Mouse (Mus musculus) monocyte, adult 5-6 weeks (primary cell): ENCODE data around the gene Fam49a. TPM values are rescaled to one million over a fixed set of nuclear protein-coding genes. Genes with fewer than 3 reads are reported as not detected.

ENCODE experiments used
- ATAC-seq: fragments of 153-309, 156-312 bp; replicated peaks from 2 replicates; pipeline ENCODE4 v1.8.0; 2017; ENCODE audit warnings: mild to moderate bottlenecking; ENCODE audit not compliant: low TSS enrichment, insufficient number of reproducible peaks, severe bottlenecking, poor library complexity, low FRiP score
- total RNA-seq: library from RNA; stranded (forward); fragments of 200-1000, 200-491, 200-594 nt; gene quantifications from 3 replicates; pipeline ENCODE4 v1.2.3, GENCODE M21; 2017

The Fam49a gene
- total RNA-seq, 1 experiment from 2014 or later, result 246 TPM

DNA sequence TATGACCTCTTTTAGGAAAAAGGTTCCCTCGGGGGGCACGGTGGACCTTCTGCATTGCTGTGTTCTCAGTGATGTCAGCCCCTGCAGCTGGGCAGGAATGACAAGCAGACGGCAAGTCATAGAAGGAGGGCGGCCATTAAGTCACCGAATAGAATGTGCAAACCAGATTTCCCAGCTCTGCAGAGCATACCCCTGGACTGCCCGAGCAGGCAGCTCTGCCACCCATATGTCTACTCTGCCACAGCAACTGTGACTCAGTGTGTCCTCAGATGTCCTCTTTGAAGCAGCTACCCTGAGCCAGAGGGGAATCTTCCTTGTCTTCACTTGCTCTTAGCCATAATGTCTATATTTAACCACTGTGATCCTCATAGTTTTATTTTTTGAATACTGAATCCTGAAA lies 75.4 kb downstream of the Fam49a start:
- ATAC-seq, result no peak

DNA sequence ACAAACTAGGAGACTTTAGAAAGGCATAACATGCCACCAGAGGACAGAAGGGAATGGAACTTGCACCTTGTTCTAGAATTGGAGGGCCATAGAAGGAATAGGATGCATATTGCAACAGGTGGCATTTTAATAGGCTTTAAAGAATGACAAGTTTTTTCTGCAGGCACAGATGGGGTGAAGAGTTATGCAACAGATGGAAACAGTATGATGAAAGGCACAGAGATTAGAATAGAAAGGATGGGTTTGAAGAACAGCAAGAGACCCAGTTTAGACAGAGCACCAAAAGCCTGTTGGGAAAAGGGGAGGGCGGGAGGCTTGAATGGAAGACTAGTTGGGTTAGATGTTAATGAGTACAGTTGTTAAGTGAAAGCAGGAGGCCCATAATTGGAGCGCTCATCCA lies 81.4 kb downstream of the Fam49a start:
- ATAC-seq, result no peak

DNA sequence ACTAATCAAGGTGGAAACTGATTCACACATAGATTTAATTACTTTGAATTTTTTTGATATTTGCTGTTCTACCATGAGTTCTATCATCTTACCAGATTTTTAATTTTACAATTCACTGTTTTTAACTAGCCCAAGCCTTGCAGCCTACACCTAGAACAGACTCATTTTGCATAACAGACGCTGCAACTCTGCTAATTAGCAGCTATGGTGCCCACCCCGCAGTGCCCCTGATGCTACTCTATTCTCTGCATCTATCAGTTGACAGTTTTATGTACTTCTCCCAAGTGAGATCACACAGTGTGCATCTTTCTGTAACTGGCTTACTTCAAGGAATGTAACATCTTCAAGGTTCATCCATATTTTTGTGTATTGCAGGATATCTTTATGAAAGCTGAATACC lies 86.7 kb downstream of the Fam49a start:
- ATAC-seq, result no peak

DNA sequence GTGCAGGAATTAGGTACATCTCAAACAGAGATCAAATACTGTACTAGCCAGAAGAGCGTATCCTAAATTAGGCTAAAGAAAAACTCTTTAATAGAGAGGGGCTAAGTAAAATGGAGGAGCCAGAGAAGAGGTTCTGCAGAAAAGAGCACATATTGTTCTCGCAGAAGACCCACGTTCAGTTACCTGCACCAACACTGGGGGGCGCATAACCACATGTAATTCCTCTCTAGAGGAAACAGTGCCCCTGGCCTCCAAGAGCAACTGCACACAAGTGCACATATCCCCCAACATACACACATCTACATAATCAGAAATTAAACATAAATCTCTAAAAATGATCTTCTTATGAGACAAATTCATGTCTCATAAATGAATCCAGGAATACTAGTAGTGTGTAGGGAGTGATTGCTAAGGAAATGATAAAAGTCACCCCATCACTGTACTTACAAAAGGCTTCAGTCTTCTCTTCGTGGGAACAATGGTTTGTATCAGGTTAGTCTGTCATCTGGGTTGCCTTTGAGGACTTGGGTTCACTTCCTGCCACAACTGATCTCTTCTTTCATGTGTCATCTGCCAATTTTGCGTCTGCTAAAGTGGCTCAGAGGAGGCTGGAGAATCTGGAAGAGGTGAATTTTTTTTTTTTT lies 87.8 kb downstream of the Fam49a start:
- ATAC-seq, result no peak

DNA sequence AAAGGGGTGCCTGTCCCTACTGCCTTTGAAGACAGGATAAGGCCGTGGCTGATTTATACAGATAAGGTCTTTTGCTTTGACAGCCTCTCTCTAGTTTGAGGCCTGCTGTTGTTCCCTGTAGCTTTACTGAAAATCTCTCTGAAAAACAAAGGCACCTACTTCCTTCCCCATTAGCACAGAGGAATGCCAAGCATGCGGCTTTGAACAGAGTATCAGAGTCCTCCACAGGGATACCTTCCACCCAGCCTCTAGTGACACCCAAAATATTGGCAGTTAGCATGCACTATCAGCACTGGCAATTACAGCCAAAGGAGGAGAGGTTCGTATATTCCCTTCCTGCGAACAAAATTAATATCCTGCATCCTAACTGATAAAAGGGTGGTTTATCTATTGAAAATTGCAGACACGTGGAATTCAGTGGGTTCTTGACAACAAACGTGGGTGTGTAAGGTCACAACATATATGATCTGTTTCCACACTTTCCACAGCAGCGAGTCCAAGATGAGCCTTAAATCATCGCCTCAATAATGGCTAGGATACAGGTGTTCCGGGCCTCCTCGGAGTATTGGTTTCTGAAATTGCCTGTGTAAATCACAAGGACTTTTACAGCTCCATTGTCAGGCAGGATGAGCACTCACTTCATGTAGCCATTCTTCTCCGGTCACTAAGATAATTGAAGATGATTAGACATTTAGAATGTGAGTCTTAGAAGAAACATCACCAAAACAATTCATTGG lies 90.0 kb downstream of the Fam49a start:
- ATAC-seq, result no peak

DNA sequence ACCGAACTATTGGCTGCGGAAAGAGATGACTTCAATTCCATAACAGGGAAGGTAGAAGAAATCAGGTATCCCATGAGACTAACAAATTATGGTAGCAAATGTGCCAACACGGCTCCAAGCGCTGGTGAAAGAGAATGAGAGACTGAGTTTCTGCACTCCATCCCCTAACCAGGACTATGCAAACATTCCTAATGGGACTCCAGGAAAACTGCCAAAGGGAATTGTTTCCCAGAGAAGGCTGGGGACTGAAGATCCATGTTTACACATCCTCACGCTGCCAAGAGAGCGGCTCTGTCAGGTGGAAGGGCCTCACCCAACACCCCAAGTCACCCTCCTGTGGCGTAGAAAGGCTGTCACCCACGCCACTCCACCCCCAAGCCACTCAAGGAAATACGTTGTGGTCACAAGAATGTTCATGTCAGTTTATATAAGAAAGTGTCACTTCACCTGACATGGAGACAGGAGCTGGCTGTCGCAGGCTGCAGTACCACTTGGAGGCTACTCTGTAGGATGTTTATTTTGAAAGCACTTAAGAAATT lies 92.2 kb downstream of the Fam49a start:
- ATAC-seq, result no peak

DNA sequence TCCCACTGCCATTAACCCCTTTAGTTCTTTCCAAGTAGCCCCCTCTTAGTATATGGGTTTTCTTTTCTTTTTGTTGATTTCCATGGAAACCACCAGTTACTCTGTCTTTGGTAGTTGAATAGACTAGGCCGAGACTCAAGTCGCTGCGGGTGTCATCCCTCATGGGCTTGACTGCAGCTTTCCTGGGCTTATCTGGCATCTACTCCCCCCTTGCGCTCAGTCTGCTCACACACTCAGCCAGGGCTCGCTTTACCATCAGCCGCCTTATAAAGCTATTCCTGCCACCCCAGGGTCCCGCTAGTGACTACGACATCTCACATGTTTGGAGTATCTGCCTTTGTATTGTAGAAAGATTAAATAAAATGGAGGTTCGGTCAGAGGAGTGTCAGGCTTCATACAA lies 94.1 kb downstream of the Fam49a start:
- ATAC-seq, result no peak

DNA sequence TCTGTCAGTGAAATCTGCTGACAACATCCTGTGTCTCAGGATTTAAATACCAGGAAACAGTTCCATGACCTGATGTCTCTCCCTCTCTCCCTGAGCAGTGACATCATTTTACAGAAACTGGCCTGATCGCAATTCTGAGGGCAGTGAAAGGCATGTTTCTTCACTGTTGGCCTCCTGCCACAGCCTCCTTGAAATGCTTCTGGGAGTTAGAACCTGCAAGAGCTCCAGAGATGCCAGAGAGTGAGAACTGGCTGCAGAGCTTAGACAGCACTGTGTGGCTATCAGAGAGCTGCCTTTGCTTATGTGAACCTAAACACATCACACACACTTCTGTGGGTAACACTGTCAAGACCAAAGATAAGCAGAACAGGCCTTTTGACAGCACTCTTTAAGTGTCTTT lies 94.5 kb downstream of the Fam49a start:
- ATAC-seq, result no peak

DNA sequence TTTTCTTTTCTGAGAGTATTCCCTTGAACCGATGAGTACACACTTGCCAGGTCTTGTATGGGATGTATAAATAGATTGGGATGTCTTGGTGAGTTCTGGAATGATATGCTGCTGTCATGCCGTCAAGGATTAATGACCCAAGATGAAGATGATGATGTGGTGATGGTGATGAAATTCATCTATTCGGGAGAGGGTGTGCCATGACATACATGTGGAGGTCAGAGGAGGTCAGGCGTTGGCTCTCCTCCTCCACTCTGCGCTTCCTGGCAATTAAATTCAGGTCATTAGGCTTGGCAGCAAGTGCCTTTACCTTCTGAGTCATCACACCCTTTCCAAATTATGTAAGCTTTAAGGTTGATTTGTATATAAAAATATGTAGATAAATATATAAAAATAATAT lies 95.0 kb downstream of the Fam49a start:
- no peak for ATAC-seq

DNA sequence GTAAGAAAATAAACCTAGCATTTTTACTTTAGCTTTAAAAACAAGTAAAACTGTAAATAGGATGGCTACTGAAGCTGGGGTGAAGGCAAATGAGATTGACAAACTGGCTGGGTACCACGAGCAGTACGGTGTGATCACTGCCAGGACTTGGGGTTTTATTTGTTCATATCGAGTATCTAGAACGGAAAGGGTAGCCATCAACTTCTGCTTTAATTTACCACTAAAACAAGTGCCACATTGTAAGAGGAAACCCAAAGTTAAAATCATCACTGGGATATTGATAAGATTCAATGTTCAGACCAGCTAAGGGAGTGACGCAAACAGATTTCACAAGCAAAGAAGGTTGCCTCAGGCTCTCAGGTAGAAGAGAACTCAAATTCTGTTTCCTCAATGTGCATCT lies 98.0 kb downstream of the Fam49a start:
- ATAC-seq, result no peak

DNA sequence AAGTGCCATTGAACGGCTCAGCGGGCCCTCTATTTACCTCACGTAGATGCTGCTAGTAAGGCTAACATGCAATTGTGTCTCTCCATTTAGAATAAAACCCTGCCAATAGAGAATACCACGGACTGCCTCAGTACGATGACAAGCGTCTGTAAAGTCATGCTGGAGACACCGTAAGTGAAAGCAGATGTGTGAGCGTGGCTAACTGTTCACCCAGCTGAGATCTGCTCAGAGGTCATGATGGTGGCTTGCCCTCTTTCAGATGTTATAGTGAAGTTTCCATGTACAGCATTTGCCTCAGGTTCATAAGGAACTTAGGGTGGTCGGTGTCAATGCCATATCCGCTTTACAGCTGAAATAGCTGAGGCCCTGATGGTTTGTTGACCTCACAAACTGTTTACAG lies 100.4 kb downstream of the Fam49a start:
- ATAC-seq, result no peak

DNA sequence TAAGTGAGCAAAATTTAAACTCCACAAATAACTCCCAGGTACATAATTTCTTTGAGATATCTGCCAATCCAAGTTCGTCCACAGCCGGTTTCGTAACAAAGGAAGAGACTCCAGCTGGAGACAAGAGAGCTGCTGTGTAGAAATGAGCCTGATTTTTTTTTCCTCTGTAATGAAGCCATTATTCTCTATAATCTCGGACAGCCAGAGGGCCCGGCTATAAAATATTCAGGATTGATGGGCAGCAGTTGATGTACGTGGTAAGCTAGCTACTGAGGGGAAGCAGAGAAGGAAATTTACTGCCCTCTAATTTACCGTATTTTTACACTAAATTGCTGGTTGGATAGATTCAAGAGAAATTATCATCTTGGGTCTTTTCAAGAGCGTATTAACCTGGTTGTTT lies 102.3 kb downstream of the Fam49a start:
- no peak for ATAC-seq

DNA sequence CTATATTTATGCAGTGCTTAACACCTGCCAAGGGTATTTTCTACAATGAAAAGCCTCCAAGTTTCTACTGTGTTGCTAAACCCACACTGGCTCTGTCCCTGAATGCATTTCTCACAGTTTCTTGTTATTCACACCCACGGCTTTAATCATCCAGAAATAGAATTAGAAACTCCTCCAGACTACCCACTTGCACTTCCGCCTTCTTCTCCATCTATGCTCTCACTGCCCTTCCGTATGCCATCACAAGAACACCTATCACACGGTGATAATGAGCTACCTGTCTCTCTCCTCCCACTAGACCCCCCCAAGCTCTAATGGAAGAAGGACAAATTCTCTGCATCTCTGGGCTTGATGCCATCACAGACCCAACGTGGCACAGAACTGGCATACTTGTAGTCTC lies 105.5 kb downstream of the Fam49a start:
- ATAC-seq, result no peak

DNA sequence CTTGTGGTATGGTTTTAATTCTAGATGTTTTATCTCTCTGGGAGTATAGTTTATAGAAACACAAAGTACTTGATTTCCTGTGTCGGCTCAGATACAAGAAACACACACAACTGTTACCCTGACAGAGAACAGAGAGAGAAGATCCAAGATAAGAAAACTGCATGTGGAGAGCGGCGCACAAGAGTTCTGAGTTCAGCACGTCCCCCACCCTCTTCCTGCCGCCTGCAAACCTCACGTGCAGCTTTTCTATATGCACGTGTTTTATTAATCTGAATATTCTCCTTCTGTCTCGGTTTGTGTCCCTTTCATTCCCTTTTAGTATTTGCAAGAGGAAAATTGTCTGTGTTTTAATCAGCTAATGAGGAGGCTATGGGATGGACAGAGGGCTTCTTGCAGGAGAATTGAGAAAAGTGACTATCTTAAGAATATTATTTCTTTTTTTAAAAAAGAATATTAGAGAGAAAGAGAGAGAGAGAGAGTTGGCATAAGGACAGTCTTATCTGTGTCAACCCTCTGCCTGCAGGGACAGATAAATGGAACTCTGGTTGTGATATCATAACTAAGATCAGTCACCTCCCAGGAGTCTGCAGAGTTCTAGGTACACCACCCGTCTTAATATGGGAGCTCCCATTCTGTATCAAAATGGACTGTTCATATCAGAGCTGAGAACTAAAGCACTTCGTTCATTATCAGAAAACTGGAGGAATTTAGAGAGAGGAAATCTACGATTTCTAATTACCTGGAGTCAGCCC lies 111.3 kb downstream of the Fam49a start:
- ATAC-seq, result no peak

DNA sequence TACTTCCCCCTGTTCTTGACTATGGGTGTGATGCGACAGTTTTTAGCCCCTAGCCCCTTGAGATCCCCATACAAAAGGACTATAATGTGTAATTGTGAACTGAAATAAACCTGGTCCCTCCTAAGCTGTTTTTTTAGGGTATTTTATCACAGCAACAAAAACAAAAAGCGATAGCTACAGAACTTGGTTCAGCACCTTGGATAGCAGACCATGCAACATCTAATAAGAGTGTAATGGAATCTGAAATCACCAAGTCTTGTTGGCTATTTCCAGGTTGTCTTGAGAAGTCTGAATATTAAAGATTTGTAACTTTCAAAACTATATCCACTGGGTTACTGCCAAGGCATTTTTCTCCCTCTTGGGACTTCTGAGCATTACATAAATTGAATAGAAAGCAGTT lies 117.1 kb downstream of the Fam49a start:
- ATAC-seq, result no peak

DNA sequence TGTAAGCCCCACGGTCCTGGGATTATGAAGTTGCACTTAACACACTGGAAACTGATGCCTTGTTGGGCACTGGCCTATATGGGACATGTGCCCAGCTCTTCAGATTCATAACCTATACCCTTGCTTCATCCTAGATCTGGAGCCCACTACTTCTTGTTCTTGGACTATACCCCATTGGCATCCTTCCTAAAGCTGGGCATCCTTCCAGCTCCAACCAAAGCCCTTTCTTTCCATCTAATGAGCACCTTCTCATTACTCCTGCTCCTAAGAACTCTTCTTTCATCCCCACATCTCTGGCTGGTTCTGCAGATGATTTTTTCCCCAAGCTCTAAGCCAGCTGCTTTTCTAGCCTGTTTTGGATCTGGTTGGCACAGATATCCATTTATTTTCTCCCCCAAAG lies 127.3 kb downstream of the Fam49a start:
- no peak for ATAC-seq

DNA sequence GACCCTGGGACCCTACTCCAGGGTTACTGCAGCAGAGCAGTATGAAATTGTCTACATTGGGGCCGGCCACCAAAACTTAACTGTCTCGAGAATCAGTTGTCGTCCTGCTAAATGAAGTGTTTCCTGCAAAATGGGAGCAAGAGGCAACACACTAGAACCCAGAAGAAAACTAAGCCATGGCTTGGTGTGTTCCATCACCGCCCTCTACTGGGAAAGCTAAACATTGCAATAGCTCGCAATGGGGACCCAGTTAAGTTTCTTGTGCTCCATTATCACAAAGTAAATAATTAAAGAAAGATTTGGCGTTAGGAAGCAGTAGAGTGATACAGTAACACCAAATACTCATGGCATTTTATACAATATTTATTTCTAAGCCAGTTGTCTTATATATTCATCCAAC lies 134.3 kb downstream of the Fam49a start:
- ATAC-seq, result no peak

DNA sequence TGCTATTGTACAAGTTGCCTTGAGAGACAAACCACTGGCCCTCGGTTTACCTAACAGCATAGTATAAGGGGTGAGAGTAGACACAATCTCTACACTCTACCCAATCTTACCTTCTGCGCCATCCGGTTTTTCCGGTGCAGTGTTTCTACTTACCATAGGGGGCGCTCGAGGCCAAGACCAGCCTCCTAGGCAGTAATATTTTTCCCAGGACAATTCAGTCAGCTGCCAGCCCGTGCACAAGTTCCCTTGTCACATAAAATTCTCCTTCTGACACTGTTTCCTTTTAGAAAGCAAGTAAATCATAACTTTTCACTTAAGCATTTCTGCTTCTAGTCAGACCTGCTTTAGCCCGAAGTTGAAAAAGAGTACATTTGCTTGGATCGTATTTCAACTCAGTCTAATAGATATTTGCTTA lies 139.1 kb downstream of the Fam49a start:
- ATAC-seq, result 0 out of 2 replicates have a peak, but pooled peaks have one; percentile 41

DNA sequence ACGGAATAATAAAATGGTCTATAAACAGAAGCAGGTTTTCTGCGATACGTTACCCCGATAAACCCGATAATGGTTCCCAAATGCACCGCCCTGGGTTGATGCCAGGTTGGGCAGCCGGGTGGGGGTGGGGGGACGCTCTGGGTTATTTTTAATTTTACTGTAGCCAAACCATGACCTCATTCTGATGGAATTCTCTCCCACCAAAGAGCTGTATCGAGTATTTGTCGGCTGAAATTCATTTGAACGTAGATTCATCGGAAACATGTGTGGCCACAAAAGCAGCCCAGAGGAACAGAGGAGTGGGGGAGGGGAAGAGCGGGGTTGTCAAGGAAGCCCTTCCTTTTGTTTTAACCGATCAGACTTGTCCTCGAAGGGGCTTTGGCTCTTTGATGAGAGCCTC lies 139.6 kb downstream of the Fam49a start:
- ATAC-seq, result no peak
